Mouse (Mus musculus) stomach, embryonic 14.5 days (tissue): ENCODE measurements around the gene Tdrd7. TPM values are rescaled to one million over a fixed set of nuclear protein-coding genes. Genes with fewer than 3 reads are reported as not detected.

Source experiments
- ATAC-seq: fragments of 200-750 bp; cut with Nextera tagmentation; 2 replicates; pipeline ENCODE4 v1.8.0; 2017; ENCODE audit warnings: low read depth, moderate TSS enrichment; ENCODE audit not compliant: insufficient number of reproducible peaks, insufficient read depth, low FRiP score
- H3K27ac ChIP-seq: fragments of 300-500 bp; sonication (generic); 2 replicates; pipeline ENCODE4 v1.5.1; 2014; ENCODE audit warnings: mild to moderate bottlenecking, low read length, moderate library complexity, mixed read lengths
- H3K27me3 ChIP-seq: fragments of 300-500 bp; sonication (generic); 2 replicates; pipeline ENCODE4 v1.6.1; 2014; ENCODE audit warnings: low read length, control low read depth, mixed read lengths; ENCODE audit not compliant: control insufficient read depth, insufficient read depth
- H3K36me3 ChIP-seq: fragments of 300-500 bp; sonication (generic); 2 replicates; pipeline ENCODE4 v1.6.1; 2014; ENCODE audit warnings: mild to moderate bottlenecking, control low read depth, low read length, moderate library complexity, mixed read lengths; ENCODE audit not compliant: control insufficient read depth, insufficient read depth
- H3K4me1 ChIP-seq: fragments of 300-500 bp; sonication (generic); 2 replicates; pipeline ENCODE4 v1.6.1; 2014; ENCODE audit warnings: low read length, control low read depth, mixed read lengths; ENCODE audit not compliant: control insufficient read depth, insufficient read depth
- H3K4me2 ChIP-seq: fragments of 300-500 bp; sonication (generic); replicated peaks from 2 replicates; pipeline ENCODE4 v1.6.1; 2014; ENCODE audit warnings: low read depth, low read length, control low read depth
- H3K4me3 ChIP-seq: fragments of 300-500 bp; sonication (generic); 2 replicates; pipeline ENCODE4 v1.5.1; 2014; ENCODE audit warnings: low read depth, low read length, control low read depth
- H3K9ac ChIP-seq: fragments of 300-500 bp; sonication (generic); replicated peaks from 2 replicates; pipeline ENCODE4 v1.6.1; 2014; ENCODE audit warnings: low read depth, mild to moderate bottlenecking, control low read depth, low read length, moderate library complexity, mixed read lengths
- H3K9me3 ChIP-seq: fragments of 300-500 bp; sonication (generic); 2 replicates; pipeline ENCODE4 v1.6.1; 2016; ENCODE audit warnings: low read depth, low read length, control low read depth; ENCODE audit not compliant: control insufficient read depth
- WGBS: fragments of 180-500 bp; shearing (Covaris S2); extraction: QIAGEN DNeasy Blood & Tissue Kit; methylation state at CpG from one replicate; pipeline ENCODE4 v1.1.7; 2014; 5-methylcytosine and 5-hydroxymethylcytosine counted together
- polyA plus RNA-seq: library from polyadenylated mRNA; unstranded; fragments of >200 nt; fragmentation: Nextera tagmentation; extraction: Ambion mirVana; gene quantifications from 2 replicates; pipeline ENCODE4 v1.2.1, GENCODE M21; 2014

Gene Tdrd7
- polyA plus RNA-seq, 1 experiment from 2014 or later: 21.0 TPM

- no peaks in the 10 kb centered on the region for H3K36me3 ChIP-seq
- no peak overlapping the region for H3K4me2 ChIP-seq
- WGBS: 69% methylated on average over 2 of the region's 2 CpGs
- H3K9ac ChIP-seq: no peak overlapping the region
- H3K4me3 ChIP-seq: no peak overlapping the region
- no peaks in the 10 kb centered on the region for H3K27me3 ChIP-seq
- peaks cover 6% of the 10 kb centered on the region; the same call in 1 of the 2 replicates for H3K4me1 ChIP-seq
- H3K27ac ChIP-seq: no peak overlapping the region
- H3K9me3 ChIP-seq: no peaks in the 10 kb centered on the region
- ATAC-seq: no peak
Measured at GRCm38 (mm10) chr4:45969051-45969450, 3.9 kb downstream of the Tdrd7 start.

GRCm38 (mm10) chr4:45970048-45970560 lies 5.0 kb downstream of the Tdrd7 start:
- no peak overlapping the region for H3K4me3 ChIP-seq
- H3K9me3 ChIP-seq: no peaks in the 10 kb centered on the region
- H3K9ac ChIP-seq: no peak overlapping the region
- WGBS: 66% methylated on average over 7 of the region's 7 CpGs
- no peaks in the 10 kb centered on the region for H3K27me3 ChIP-seq
- H3K4me1 ChIP-seq: no peaks in the 10 kb centered on the region
- H3K27ac ChIP-seq: no peak overlapping the region
- no peak for ATAC-seq
- no peak overlapping the region for H3K4me2 ChIP-seq
- no peaks in the 10 kb centered on the region for H3K36me3 ChIP-seq

- Histone ChIP-seq H3K4me1 (no peaks in the 10 kb centered on the region), H3K9me3 (no peaks in the 10 kb centered on the region), H3K27me3 (no peaks in the 10 kb centered on the region), H3K9ac (peak overlapping the region; percentile 66), H3K27ac (0 out of 2 replicates have a peak overlapping the region, but pooled peaks have one; percentile 22), H3K36me3 (no peaks in the 10 kb centered on the region), H3K4me2 (peak overlapping the region; percentile 92), H3K4me3 (peak overlapping the region; percentile 82)
- peak; percentile 98 for ATAC-seq
- WGBS: 3% methylated on average over 50 of the region's 51 CpGs
Measured at GRCm38 (mm10) chr4:45971806-45972447, 6.8 kb downstream of the Tdrd7 start.

GRCm38 (mm10) chr4:45972448-45972854 lies 7.3 kb downstream of the Tdrd7 start:
- Histone ChIP-seq H3K27ac (0 out of 2 replicates have a peak overlapping the region, but pooled peaks have one; percentile 22), H3K4me2 (peak overlapping the region; percentile 92), H3K4me1 (no peaks in the 10 kb centered on the region), H3K9me3 (no peaks in the 10 kb centered on the region), H3K4me3 (peak overlapping the region; percentile 82), H3K27me3 (no peaks in the 10 kb centered on the region), H3K36me3 (no peaks in the 10 kb centered on the region), H3K9ac (peak overlapping the region; percentile 66)
- peak; percentile 77 for ATAC-seq
- WGBS: under 1% methylated on average over 46 of the region's 53 CpGs

GRCm38 (mm10) chr4:45972951-45973350 lies 7.8 kb downstream of the Tdrd7 start:
- no peaks in the 10 kb centered on the region for H3K9me3 ChIP-seq
- no peak for ATAC-seq
- no peak overlapping the region for H3K27ac ChIP-seq
- H3K27me3 ChIP-seq: no peaks in the 10 kb centered on the region
- no peaks in the 10 kb centered on the region for H3K4me1 ChIP-seq
- WGBS: 31% methylated on average over 9 of the region's 9 CpGs
- no peaks in the 10 kb centered on the region for H3K36me3 ChIP-seq
- peak overlapping the region; percentile 66 for H3K9ac ChIP-seq
- H3K4me3 ChIP-seq: peak overlapping the region; percentile 82
- H3K4me2 ChIP-seq: peak overlapping the region; percentile 92

- no peak overlapping the region for H3K4me2 ChIP-seq
- H3K9me3 ChIP-seq: no peaks in the 10 kb centered on the region
- H3K36me3 ChIP-seq: no peaks in the 10 kb centered on the region
- ATAC-seq: no peak
- H3K9ac ChIP-seq: no peak overlapping the region
- H3K27me3 ChIP-seq: no peaks in the 10 kb centered on the region
- H3K4me1 ChIP-seq: no peaks in the 10 kb centered on the region
- no peak overlapping the region for H3K4me3 ChIP-seq
- WGBS: 79% methylated on average over 6 of the region's 6 CpGs
- no peak overlapping the region for H3K27ac ChIP-seq
Measured at GRCm38 (mm10) chr4:45976931-45977667, 12.0 kb downstream of the Tdrd7 start.

- no peaks in the 10 kb centered on the region for H3K9me3 ChIP-seq
- WGBS: 30% methylated on average over 2 of the region's 2 CpGs
- H3K4me2 ChIP-seq: no peak overlapping the region
- no peaks in the 10 kb centered on the region for H3K27me3 ChIP-seq
- H3K36me3 ChIP-seq: no peaks in the 10 kb centered on the region
- no peak for ATAC-seq
- no peaks in the 10 kb centered on the region for H3K4me1 ChIP-seq
- no peak overlapping the region for H3K27ac ChIP-seq
- H3K9ac ChIP-seq: no peak overlapping the region
- H3K4me3 ChIP-seq: no peak overlapping the region
Measured at GRCm38 (mm10) chr4:45979916-45980315, 14.8 kb downstream of the Tdrd7 start.

GRCm38 (mm10) chr4:45981054-45981453 lies 15.9 kb downstream of the Tdrd7 start:
- Histone ChIP-seq H3K4me2 (no peak overlapping the region), H3K9me3 (no peaks in the 10 kb centered on the region), H3K4me1 (no peaks in the 10 kb centered on the region), H3K4me3 (no peak overlapping the region), H3K9ac (no peak overlapping the region), H3K27me3 (no peaks in the 10 kb centered on the region), H3K27ac (no peak overlapping the region), H3K36me3 (no peaks in the 10 kb centered on the region)
- no peak for ATAC-seq
